Mouse (Mus musculus) macrophage (primary cell): Measurements from ENCODE around the gene Pld5. TPM values are rescaled to one million over a fixed set of nuclear protein-coding genes. Genes with fewer than 3 reads are reported as not detected.

Experiments used
- H3K27ac ChIP-seq: fragments of 350-480 bp; formaldehyde crosslinking; 2 replicates; pipeline ENCODE4 v1.9.0; 2021
- H3K36me3 ChIP-seq: fragments of 350-480 bp; formaldehyde crosslinking; 2 replicates; pipeline ENCODE4 v1.9.0; 2021; ENCODE audit errors: inconsistent target
- H3K4me3 ChIP-seq: fragments of 350-480 bp; formaldehyde crosslinking; 2 replicates; pipeline ENCODE4 v1.9.0; 2021; ENCODE audit errors: inconsistent target
- H3K79me2 ChIP-seq: fragments of 350-480 bp; formaldehyde crosslinking; 2 replicates; pipeline ENCODE4 v1.9.0; 2021; ENCODE audit errors: inconsistent target
- WGBS: methylation state at CpG from one replicate; pipeline ENCODE4 v1.1.7; 2026; ENCODE audit warnings: inconsistent platforms; ENCODE audit not compliant: missing documents; 5-methylcytosine and 5-hydroxymethylcytosine counted together
- polyA plus RNA-seq: library from polyadenylated mRNA; stranded (reverse); fragments of 250-400 nt; gene quantifications from 3 replicates; pipeline ENCODE4 v1.2.4, GENCODE M21; 2018; ENCODE audit warnings: inconsistent platforms
- total RNA-seq, 78 experiments: library from RNA; depleted of rRNA; stranded (reverse); fragments of 250-400 nt; gene quantifications; 1 replicate in 9 of 78; 2 replicates in 24 of 78; 3 replicates in 43 of 78; 4 replicates in 2 of 78; pipeline ENCODE4 v1.2.4; 2018; ENCODE audit warnings: inconsistent platforms in 56 of 78

The Pld5 gene
- total RNA-seq (2018; cell fraction: chromatin; rRNA removed), result not detected
- total RNA-seq (2018; cell fraction: cytosol; rRNA removed), result not detected
- not detected for total RNA-seq (2018; cell fraction: nucleus; rRNA removed)
- not detected in 3 replicates for polyA plus RNA-seq

- Histone ChIP-seq H3K79me2 (no peaks in the 10 kb centered on the region), H3K4me3 (no peak within 1 kb of the TSS), H3K27ac (no peak within 1 kb of the TSS), H3K36me3 (no peaks in the 10 kb centered on the region)
- 5% methylated on average over 86 of the region's 86 CpGs for WGBS
Measured at GRCm38 (mm10) chr1:176274667-176275610, at the start of gene Pld5. Gene Pld5, minus strand, starts transcription at chr1:176275312.

- WGBS, result 93% methylated on average over 2 of the region's 2 CpGs
Measured at GRCm38 (mm10) chr1:176315063-176315462, 40.0 kb upstream of the Pld5 start.

GRCm38 (mm10) chr1:176310174-176310573 lies 35.1 kb upstream of the Pld5 start:
- H3K36me3 ChIP-seq, result no peaks in the 10 kb centered on the region
- no peaks in the 10 kb centered on the region for H3K79me2 ChIP-seq
- H3K27ac ChIP-seq, result no peak overlapping the region
- WGBS, result 55% methylated on average over 3 of the region's 3 CpGs
- H3K4me3 ChIP-seq, result no peak overlapping the region

More at GRCm38 (mm10) chr1:176315063-176315462, 40.0 kb upstream of the Pld5 start:
- Histone ChIP-seq H3K27ac (no peak overlapping the region), H3K36me3 (no peaks in the 10 kb centered on the region), H3K79me2 (no peaks in the 10 kb centered on the region), H3K4me3 (no peak overlapping the region)

- 81% methylated on average over 5 of the region's 5 CpGs for WGBS
- Histone ChIP-seq H3K4me3 (no peak overlapping the region), H3K36me3 (no peaks in the 10 kb centered on the region), H3K79me2 (no peaks in the 10 kb centered on the region), H3K27ac (no peak overlapping the region)
Measured at GRCm38 (mm10) chr1:176289396-176289795, 14.3 kb upstream of the Pld5 start.

- no peaks in the 10 kb centered on the region for H3K79me2 ChIP-seq
- H3K36me3 ChIP-seq, result no peaks in the 10 kb centered on the region
- 14% methylated on average over 11 of the region's 11 CpGs for WGBS
- no peak overlapping the region for H3K27ac ChIP-seq
- no peak overlapping the region for H3K4me3 ChIP-seq
Measured at GRCm38 (mm10) chr1:176275611-176275980, 484 bp upstream of the Pld5 start.

- no peaks in the 10 kb centered on the region for H3K36me3 ChIP-seq
- whole genome bisulfite sequencing, result 85% methylated on average over 5 of the region's 5 CpGs
- H3K79me2 ChIP-seq, result no peaks in the 10 kb centered on the region
- no peak overlapping the region for H3K27ac ChIP-seq
- H3K4me3 ChIP-seq, result no peak overlapping the region
Measured at GRCm38 (mm10) chr1:176248717-176249030, 26.4 kb downstream of the Pld5 start.

- Histone ChIP-seq H3K36me3 (no peaks in the 10 kb centered on the region), H3K79me2 (no peaks in the 10 kb centered on the region), H3K4me3 (no peak overlapping the region), H3K27ac (no peak overlapping the region)
- 89% methylated on average over 9 of the region's 9 CpGs for WGBS
Measured at GRCm38 (mm10) chr1:176247885-176248716, 27.0 kb downstream of the Pld5 start.

- 83% methylated on average over 2 of the region's 2 CpGs for WGBS
Measured at GRCm38 (mm10) chr1:176239199-176239598, 35.9 kb downstream of the Pld5 start.

GRCm38 (mm10) chr1:176223794-176224193 lies 51.3 kb downstream of the Pld5 start:
- no peak overlapping the region for H3K4me3 ChIP-seq
- no peak overlapping the region for H3K27ac ChIP-seq
- 9% methylated on average over 10 of the region's 10 CpGs for WGBS
- no peaks in the 10 kb centered on the region for H3K79me2 ChIP-seq
- H3K36me3 ChIP-seq, result no peaks in the 10 kb centered on the region

More at GRCm38 (mm10) chr1:176239199-176239598, 35.9 kb downstream of the Pld5 start:
- Histone ChIP-seq H3K79me2 (no peaks in the 10 kb centered on the region), H3K27ac (no peak overlapping the region), H3K4me3 (no peak overlapping the region), H3K36me3 (no peaks in the 10 kb centered on the region)

- H3K36me3 ChIP-seq, result no peaks in the 10 kb centered on the region
- no peak overlapping the region for H3K4me3 ChIP-seq
- no peaks in the 10 kb centered on the region for H3K79me2 ChIP-seq
- WGBS, result 8% methylated on average over 12 of the region's 12 CpGs
- no peak overlapping the region for H3K27ac ChIP-seq
Measured at GRCm38 (mm10) chr1:176223196-176223595, 51.9 kb downstream of the Pld5 start.

GRCm38 (mm10) chr1:176218217-176218616 lies 56.9 kb downstream of the Pld5 start:
- H3K27ac ChIP-seq, result no peak overlapping the region
- H3K79me2 ChIP-seq, result no peaks in the 10 kb centered on the region
- 92% methylated on average over 5 of the region's 5 CpGs for WGBS
- H3K36me3 ChIP-seq, result no peaks in the 10 kb centered on the region
- no peak overlapping the region for H3K4me3 ChIP-seq

- no peaks in the 10 kb centered on the region for H3K79me2 ChIP-seq
- H3K4me3 ChIP-seq, result no peak overlapping the region
- WGBS, result 68% methylated on average over 16 of the region's 17 CpGs
- H3K36me3 ChIP-seq, result no peaks in the 10 kb centered on the region
- H3K27ac ChIP-seq, result no peak overlapping the region
Measured at GRCm38 (mm10) chr1:176213645-176214221, 61.4 kb downstream of the Pld5 start.

- Histone ChIP-seq H3K36me3 (no peaks in the 10 kb centered on the region), H3K27ac (no peak overlapping the region), H3K79me2 (no peaks in the 10 kb centered on the region), H3K4me3 (no peak overlapping the region)
- WGBS, result 86% methylated on average over 9 of the region's 9 CpGs
Measured at GRCm38 (mm10) chr1:176212922-176213644, 62.0 kb downstream of the Pld5 start.

- Histone ChIP-seq H3K27ac (no peak overlapping the region), H3K79me2 (no peaks in the 10 kb centered on the region), H3K4me3 (no peak overlapping the region), H3K36me3 (no peaks in the 10 kb centered on the region)
- WGBS, result no CpG with 5 or more reads among the region's 1 CpGs
Measured at GRCm38 (mm10) chr1:176210803-176211202, 64.3 kb downstream of the Pld5 start.
